25 mouse cellular contexts compared by ENCODE assay signal in the genomic region with DNA sequence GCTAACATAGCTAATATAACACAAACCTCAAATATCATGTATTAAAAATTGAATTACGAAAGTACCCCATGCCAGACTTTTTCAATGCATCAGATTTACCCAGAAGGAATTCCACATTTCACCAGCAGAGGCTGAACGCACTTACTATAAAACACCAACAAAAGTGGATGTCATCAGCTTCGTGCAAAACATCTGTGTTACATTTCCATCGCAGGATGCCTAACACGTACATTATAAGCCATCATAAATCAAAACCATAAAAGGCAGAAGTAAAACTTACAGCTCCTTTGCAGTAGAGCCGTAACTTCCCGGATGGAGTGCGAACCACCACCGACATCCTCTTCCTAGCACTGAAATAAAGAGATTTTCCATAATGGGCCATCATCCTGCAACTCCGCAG.
DNase-seq lines count a peak whose midpoint lies in the region; ATAC-seq and TF ChIP-seq lines count a peak whose summit lies in the region.
"Had no signal": no experiment of that assay in that cellular context is flagged by ENCODE, and none has a peak within 500 bp of the region (broad histone marks: within the 10 kb centered on the region; RNA-seq: fewer than 3 reads in every experiment).

No protein-coding gene starts in this region.

- WGBS in hindbrain, postnatal 0 days: 90% methylated on average over 10 of the region's 10 CpGs
- WGBS in hindbrain, embryonic 13.5 days: 91% methylated on average over 10 of the region's 10 CpGs
- 52% methylated on average over 10 of the region's 10 CpGs for WGBS in lung, embryonic 15.5 days
- 33% methylated on average over 10 of the region's 10 CpGs for WGBS in embryonic facial prominence, embryonic 15.5 days
- WGBS in kidney, adult 2 months: 76% methylated on average over 10 of the region's 10 CpGs
- WGBS in liver, postnatal 0 days (ENCODE audit: insufficient replicate concordance): 92% methylated on average over 10 of the region's 10 CpGs

- TF ChIP-seq POLR2A in kidney, adult 2 months (IDR thresholded peaks at IDR 0.05; ENCODE audit: low read depth, low read length): no peak

- TF ChIP-seq CTCF in hindbrain, postnatal 0 days (IDR thresholded peaks at IDR 0.05; ENCODE audit: low read depth): peak; percentile 44
- TF ChIP-seq CTCF in kidney, adult 2 months (conservative IDR thresholded peaks at IDR 0.05; ENCODE audit: insufficient read depth, insufficient read length, low read depth, low read length): no peak
- no peak for TF ChIP-seq CTCF in liver, postnatal 0 days (IDR thresholded peaks at IDR 0.05; ENCODE audit: low read depth)

- H3K27me3 ChIP-seq in hindbrain, postnatal 0 days (ENCODE audit: insufficient read depth, low read length): no peaks in the 10 kb centered on the region
- H3K27me3 ChIP-seq in hindbrain, embryonic 13.5 days: no peaks in the 10 kb centered on the region
- H3K27me3 ChIP-seq in lung, embryonic 15.5 days: no peaks in the 10 kb centered on the region
- peaks cover 15% of the 10 kb centered on the region; the same call in 1 of the 2 replicates for H3K27me3 ChIP-seq in embryonic facial prominence, embryonic 15.5 days
- no peaks in the 10 kb centered on the region for H3K27me3 ChIP-seq in kidney, adult 2 months (replicated peaks; ENCODE audit: control insufficient read depth, insufficient read depth, low read length)
- no peaks in the 10 kb centered on the region for H3K27me3 ChIP-seq in liver, postnatal 0 days (ENCODE audit: insufficient read depth, low read length)
- H3K27me3 ChIP-seq: hindbrain, embryonic 12.5 days; intestine, embryonic 15.5 days; neural tube, embryonic 15.5 days; stomach, embryonic 15.5 days had no signal

- H3K4me3 ChIP-seq in hindbrain, postnatal 0 days (ENCODE audit: low read length): no peak overlapping the region
- no peak overlapping the region for H3K4me3 ChIP-seq in hindbrain, embryonic 13.5 days
- H3K4me3 ChIP-seq in lung, embryonic 15.5 days: no peak overlapping the region
- no peak overlapping the region for H3K4me3 ChIP-seq in embryonic facial prominence, embryonic 15.5 days (replicated peaks)
- H3K4me3 ChIP-seq in kidney, adult 2 months (ENCODE audit: insufficient read depth, low read depth, low read length): no peak overlapping the region
- no peak overlapping the region for H3K4me3 ChIP-seq in liver, postnatal 0 days (ENCODE audit: low read depth, low read length)
- H3K4me3 ChIP-seq: hindbrain, embryonic 12.5 days; intestine, embryonic 15.5 days; midbrain, embryonic 10.5 days; neural tube, embryonic 15.5 days; stomach, embryonic 15.5 days had no signal

- TF ChIP-seq EP300 in liver, postnatal 0 days (IDR thresholded peaks at IDR 0.05; ENCODE audit: low read depth): no peak

- no peak overlapping the region for H3K9ac ChIP-seq in hindbrain, postnatal 0 days (replicated peaks; ENCODE audit: low read length)
- no peak overlapping the region for H3K9ac ChIP-seq in hindbrain, embryonic 13.5 days
- no peak overlapping the region for H3K9ac ChIP-seq in lung, embryonic 15.5 days
- H3K9ac ChIP-seq in embryonic facial prominence, embryonic 15.5 days: no peak overlapping the region
- no peak overlapping the region for H3K9ac ChIP-seq in liver, postnatal 0 days (replicated peaks)
- H3K9ac ChIP-seq: hindbrain, embryonic 12.5 days; intestine, embryonic 15.5 days; neural tube, embryonic 15.5 days; stomach, embryonic 15.5 days had no signal

- DNase-seq in hindbrain, postnatal 0 days (ENCODE audit: low spot score): no peak
- no peak for DNase-seq in lung, adult 18-20 months
- DNase-seq in mesoderm, embryonic 11.5 days (ENCODE audit: low read depth, low spot score): peak; percentile 44
- no peak for DNase-seq in kidney, adult 2 months
- DNase-seq in liver, postnatal 0 days: no peak
- DNase-seq: adrenal gland, postnatal 25 days; cerebellum, adult 8-10 months; gastrocnemius, postnatal 25 days; heart, adult 18-20 months; kidney, postnatal 10 days; layer of hippocampus, postnatal 36 days; right cerebral cortex, adult 18-20 months; right cerebral cortex, postnatal 4 days; thymus, adult 2 months; thymus, postnatal 4 days had no signal

- no peak overlapping the region for H3K27ac ChIP-seq in hindbrain, postnatal 0 days
- no peak overlapping the region for H3K27ac ChIP-seq in hindbrain, embryonic 13.5 days
- H3K27ac ChIP-seq in lung, embryonic 15.5 days: no peak overlapping the region
- H3K27ac ChIP-seq in embryonic facial prominence, embryonic 15.5 days (replicated peaks): no peak overlapping the region
- H3K27ac ChIP-seq in kidney, adult 2 months (ENCODE audit: insufficient read depth, low read depth, low read length): no peak overlapping the region
- H3K27ac ChIP-seq in liver, postnatal 0 days (ENCODE audit: low read depth): no peak overlapping the region
- H3K27ac ChIP-seq: hindbrain, embryonic 12.5 days; intestine, embryonic 15.5 days; macrophage; midbrain, embryonic 10.5 days; neural tube, embryonic 15.5 days; stomach, embryonic 15.5 days had no signal

- no peak for ATAC-seq in hindbrain, postnatal 0 days
- no peak for ATAC-seq in hindbrain, embryonic 13.5 days (ENCODE audit: low FRiP score)
- no peak for ATAC-seq in lung, embryonic 15.5 days (ENCODE audit: borderline replicate concordance, extremely low read depth, low FRiP score, low TSS enrichment)
- ATAC-seq in embryonic facial prominence, embryonic 15.5 days (ENCODE audit: insufficient number of reproducible peaks, low FRiP score, low TSS enrichment, low read depth): peak; percentile 24; the same call in 1 of the 2 replicates
- no peak for ATAC-seq in liver, postnatal 0 days
- ATAC-seq: forebrain, embryonic 16.5 days; intestine, embryonic 15.5 days had no signal

- no peak overlapping the region for H3K4me2 ChIP-seq in hindbrain, postnatal 0 days (ENCODE audit: low read depth, low read length)
- H3K4me2 ChIP-seq in hindbrain, embryonic 13.5 days: no peak overlapping the region
- peak overlapping the region; percentile 25; the same call in 1 of the 2 replicates for H3K4me2 ChIP-seq in lung, embryonic 15.5 days
- H3K4me2 ChIP-seq in embryonic facial prominence, embryonic 15.5 days (replicated peaks): no peak overlapping the region
- H3K4me2 ChIP-seq in liver, postnatal 0 days (ENCODE audit: low read depth, low read length): no peak overlapping the region
- H3K4me2 ChIP-seq: hindbrain, embryonic 12.5 days; intestine, embryonic 15.5 days; neural tube, embryonic 15.5 days; stomach, embryonic 15.5 days had no signal

- no peaks in the 10 kb centered on the region for H3K4me1 ChIP-seq in hindbrain, postnatal 0 days (ENCODE audit: insufficient read depth, low read length)
- H3K4me1 ChIP-seq in hindbrain, embryonic 13.5 days (replicated peaks): no peaks in the 10 kb centered on the region
- no peaks in the 10 kb centered on the region for H3K4me1 ChIP-seq in lung, embryonic 15.5 days
- H3K4me1 ChIP-seq in embryonic facial prominence, embryonic 15.5 days: 0 out of 2 replicates have a peak, but pooled peaks cover 4% of the 10 kb centered on the region
- H3K4me1 ChIP-seq in kidney, adult 2 months (ENCODE audit: control insufficient read depth, insufficient read depth, low read length): no peaks in the 10 kb centered on the region
- H3K4me1 ChIP-seq in liver, postnatal 0 days (ENCODE audit: insufficient read depth): no peaks in the 10 kb centered on the region
- H3K4me1 ChIP-seq: hindbrain, embryonic 12.5 days; intestine, embryonic 15.5 days; midbrain, embryonic 10.5 days; neural tube, embryonic 15.5 days; stomach, embryonic 15.5 days had no signal

- H3K36me3 ChIP-seq in hindbrain, postnatal 0 days (ENCODE audit: insufficient read depth, low read length): peaks cover 9% of the 10 kb centered on the region; the same call in 1 of the 2 replicates
- peaks cover 34% of the 10 kb centered on the region for H3K36me3 ChIP-seq in hindbrain, embryonic 13.5 days
- H3K36me3 ChIP-seq in lung, embryonic 15.5 days: 0 out of 2 replicates have a peak, but pooled peaks cover 3% of the 10 kb centered on the region
- H3K36me3 ChIP-seq in embryonic facial prominence, embryonic 15.5 days: no peaks in the 10 kb centered on the region
- H3K36me3 ChIP-seq in kidney, adult 2 months (ENCODE audit: control insufficient read depth, insufficient read depth, low read length): no peaks in the 10 kb centered on the region
- peaks cover 10% of the 10 kb centered on the region for H3K36me3 ChIP-seq in liver, postnatal 0 days (replicated peaks; ENCODE audit: insufficient read depth, low read length)
- H3K36me3 ChIP-seq: intestine, embryonic 15.5 days; stomach, embryonic 15.5 days had no signal

- no peaks in the 10 kb centered on the region for H3K9me3 ChIP-seq in hindbrain, postnatal 0 days (ENCODE audit: low read length)
- no peaks in the 10 kb centered on the region for H3K9me3 ChIP-seq in hindbrain, embryonic 13.5 days
- H3K9me3 ChIP-seq in lung, embryonic 15.5 days: no peaks in the 10 kb centered on the region
- no peaks in the 10 kb centered on the region for H3K9me3 ChIP-seq in embryonic facial prominence, embryonic 15.5 days (replicated peaks)
- no peaks in the 10 kb centered on the region for H3K9me3 ChIP-seq in liver, postnatal 0 days (ENCODE audit: low read length)
- H3K9me3 ChIP-seq: hindbrain, embryonic 12.5 days; intestine, embryonic 15.5 days; neural tube, embryonic 15.5 days; stomach, embryonic 15.5 days had no signal
